Mouse (Mus musculus): ENCODE results near the gene Phykpl.

DNA sequence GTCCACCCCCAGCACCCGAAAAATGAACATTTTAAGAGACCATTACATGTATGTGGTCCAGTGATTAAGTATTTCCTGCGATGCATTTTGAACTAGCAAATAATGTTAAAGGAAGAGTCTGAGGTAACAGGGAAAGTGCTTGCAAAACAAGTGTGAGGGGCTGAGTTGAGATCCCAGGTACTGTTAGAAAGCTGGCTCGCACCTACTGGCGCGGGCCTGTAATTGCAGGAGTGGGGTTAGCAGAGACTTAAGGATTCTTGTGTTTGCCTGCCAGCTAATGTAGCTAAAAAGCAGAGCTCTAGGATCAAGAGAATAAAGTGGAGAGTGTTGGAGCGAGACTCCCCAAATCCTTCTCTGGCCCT is 51.7 kb downstream of the Phykpl start:
- TF ChIP-seq POLR2A (IDR thresholded peaks at IDR 0.05; ENCODE audit: insufficient read depth, low read length) (no peak), CTCF (IDR thresholded peaks at IDR 0.05; ENCODE audit: low read depth, low read length) (peak; percentile 12), EP300 (IDR thresholded peaks at IDR 0.05; ENCODE audit: insufficient read depth, low read depth, low read length) (no peak)
